8 mouse cellular contexts compared by ENCODE assay signal in genomic region chr8:105495350-105496302, GRCm38 (mm10). TPM values are rescaled to one million over a fixed set of nuclear protein-coding genes. Genes with fewer than 3 reads are reported as not detected.
DNase-seq lines count a peak whose midpoint lies in the region; ATAC-seq and TF ChIP-seq lines count a peak whose summit lies in the region.

No protein-coding gene starts in this region.

- no peak for TF ChIP-seq CTCF in kidney, postnatal 0 days (IDR thresholded peaks at IDR 0.05; ENCODE audit: low read depth)

- peak overlapping the region; percentile 93 for H3K4me2 ChIP-seq in kidney, postnatal 0 days (ENCODE audit: low read length)
- H3K4me2 ChIP-seq in limb, embryonic 13.5 days (replicated peaks), result peak overlapping the region; percentile 82
- peak overlapping the region; percentile 87 for H3K4me2 ChIP-seq in neural tube, embryonic 14.5 days (ENCODE audit: low read depth, low read length)

- peak overlapping the region; percentile 87 for H3K27ac ChIP-seq in kidney, postnatal 0 days
- peak overlapping the region; percentile 90 for H3K27ac ChIP-seq in forebrain, embryonic 10.5 days
- peak overlapping the region; percentile 77; the same call in 1 of the 2 replicates for H3K27ac ChIP-seq in limb, embryonic 13.5 days
- peak overlapping the region; percentile 70; the same call in 1 of the 2 replicates for H3K27ac ChIP-seq in neural tube, embryonic 14.5 days (ENCODE audit: low read depth, low read length)

- ATAC-seq in kidney, postnatal 0 days (replicated peaks; ENCODE audit: low FRiP score, low read depth), result no peak
- ATAC-seq in limb, embryonic 13.5 days (ENCODE audit: low FRiP score, low read depth), result 0 out of 2 replicates have a peak, but pooled peaks have one; percentile 5
- ATAC-seq in neural tube, embryonic 14.5 days (ENCODE audit: low read depth), result peak; percentile 18; the same call in 1 of the 2 replicates
- no peak for ATAC-seq in megakaryocyte progenitor cell, adult 5-6 weeks (replicated peaks; ENCODE audit: poor library complexity)
- no peak for ATAC-seq in erythroid progenitor cell, adult 5-6 weeks (replicated peaks; ENCODE audit: low FRiP score, poor library complexity, severe bottlenecking)

- peak overlapping the region; percentile 72 for H3K4me3 ChIP-seq in kidney, postnatal 0 days (replicated peaks; ENCODE audit: low read depth, low read length)
- peak overlapping the region; percentile 92 for H3K4me3 ChIP-seq in forebrain, embryonic 10.5 days
- H3K4me3 ChIP-seq in limb, embryonic 13.5 days, result peak overlapping the region; percentile 84
- H3K4me3 ChIP-seq in neural tube, embryonic 14.5 days (ENCODE audit: low read depth, low read length), result peak overlapping the region; percentile 84

- H3K36me3 ChIP-seq in kidney, postnatal 0 days (ENCODE audit: insufficient read depth, low read length), result no peaks in the 10 kb centered on the region
- H3K36me3 ChIP-seq in forebrain, embryonic 10.5 days (replicated peaks), result no peaks in the 10 kb centered on the region
- H3K36me3 ChIP-seq in limb, embryonic 13.5 days, result no peaks in the 10 kb centered on the region
- H3K36me3 ChIP-seq in neural tube, embryonic 14.5 days (ENCODE audit: control insufficient read depth, insufficient read depth, low read length), result no peaks in the 10 kb centered on the region

- H3K4me1 ChIP-seq in kidney, postnatal 0 days (replicated peaks; ENCODE audit: insufficient read depth, low read length), result peaks cover 7% of the 10 kb centered on the region; the same call in 1 of the 2 replicates
- peaks cover 31% of the 10 kb centered on the region for H3K4me1 ChIP-seq in forebrain, embryonic 10.5 days
- peaks cover 28% of the 10 kb centered on the region for H3K4me1 ChIP-seq in limb, embryonic 13.5 days
- peaks cover 11% of the 10 kb centered on the region; the same call in 1 of the 2 replicates for H3K4me1 ChIP-seq in neural tube, embryonic 14.5 days (ENCODE audit: control insufficient read depth, insufficient read depth, low read length)

- 21% methylated on average over 17 of the region's 17 CpGs for WGBS in kidney, postnatal 0 days
- 40% methylated on average over 17 of the region's 17 CpGs for WGBS in forebrain, embryonic 10.5 days
- 28% methylated on average over 17 of the region's 17 CpGs for WGBS in limb, embryonic 13.5 days
- 14% methylated on average over 17 of the region's 17 CpGs for WGBS in neural tube, embryonic 14.5 days

- peak; percentile 55 for DNase-seq in kidney, postnatal 0 days (ENCODE audit: low spot score)
- no peak for DNase-seq in kidney, adult 18-20 months
- no peak for DNase-seq in forebrain, embryonic 10.5 days (ENCODE audit: extremely low spot score, low spot score)
- no peak for DNase-seq in embryo, embryonic 10 days (ENCODE audit: low spot score)

- H3K9ac ChIP-seq in kidney, postnatal 0 days (ENCODE audit: low read depth, low read length), result peak overlapping the region; percentile 90
- H3K9ac ChIP-seq in limb, embryonic 13.5 days, result peak overlapping the region; percentile 92
- H3K9ac ChIP-seq in neural tube, embryonic 14.5 days (replicated peaks; ENCODE audit: low read depth, low read length), result peak overlapping the region; percentile 83

- H3K9me3 ChIP-seq in kidney, postnatal 0 days (replicated peaks; ENCODE audit: low read length), result no peaks in the 10 kb centered on the region
- H3K9me3 ChIP-seq in forebrain, embryonic 10.5 days, result no peaks in the 10 kb centered on the region
- no peaks in the 10 kb centered on the region for H3K9me3 ChIP-seq in limb, embryonic 13.5 days
- no peaks in the 10 kb centered on the region for H3K9me3 ChIP-seq in neural tube, embryonic 14.5 days (ENCODE audit: control insufficient read depth, low read length)

- H3K27me3 ChIP-seq in kidney, postnatal 0 days (ENCODE audit: insufficient read depth, low read length), result no peaks in the 10 kb centered on the region
- peaks cover 24% of the 10 kb centered on the region for H3K27me3 ChIP-seq in forebrain, embryonic 10.5 days (ENCODE audit: poor library complexity, severe bottlenecking)
- no peaks in the 10 kb centered on the region for H3K27me3 ChIP-seq in limb, embryonic 13.5 days
- no peaks in the 10 kb centered on the region for H3K27me3 ChIP-seq in neural tube, embryonic 14.5 days (ENCODE audit: control insufficient read depth, insufficient read depth, low read length)

RNA-seq across cellular contexts. Expression of gene Zdhhc1, which starts 1.1 kb away (rescaled TPM):
- polyA plus RNA-seq in kidney, postnatal 0 days (2015; fragmentation: Nextera tagmentation; extraction: Ambion mirVana), result 28.0 and 30.5 TPM in 2 replicates
- 12.9 and 18.5 TPM in 2 replicates for polyA plus RNA-seq in forebrain, embryonic 10.5 days (2016; fragmentation: Nextera tagmentation; extraction: Ambion mirVana)
- polyA plus RNA-seq in limb, embryonic 13.5 days (2015; fragmentation: Nextera tagmentation; extraction: Ambion mirVana), result 42.5 and 45.3 TPM in 2 replicates
- polyA plus RNA-seq in neural tube, embryonic 14.5 days (2014; fragmentation: Nextera tagmentation; extraction: Ambion mirVana), result 27.9 and 32.5 TPM in 2 replicates
- total RNA-seq in megakaryocyte progenitor cell, adult 5-6 weeks (2015), result 4.8 and 5.7 TPM in 2 replicates
- total RNA-seq in megakaryocyte progenitor cell, adult 5-6 weeks (2017), result 2.7 and 5.0 TPM in 2 replicates
- 2.5 TPM in 1 of 2 replicates, not detected in the other for total RNA-seq in erythroid progenitor cell, adult 5-6 weeks (2015; ENCODE audit: low replicate concordance)
- 0.39 TPM in 1 of 2 replicates, not detected in the other for total RNA-seq in erythroid progenitor cell, adult 5-6 weeks (2017; ENCODE audit: low replicate concordance)

RNA-seq across cellular contexts. Expression of gene Hsd11b2, which starts 22.9 kb away (rescaled TPM):
- 42.4 and 44.8 TPM in 2 replicates for polyA plus RNA-seq in kidney, postnatal 0 days (2015; fragmentation: Nextera tagmentation; extraction: Ambion mirVana)
- 12.3 and 15.6 TPM in 2 replicates for polyA plus RNA-seq in forebrain, embryonic 10.5 days (2016; fragmentation: Nextera tagmentation; extraction: Ambion mirVana)
- 5.9 and 7.6 TPM in 2 replicates for polyA plus RNA-seq in limb, embryonic 13.5 days (2015; fragmentation: Nextera tagmentation; extraction: Ambion mirVana)
- polyA plus RNA-seq in neural tube, embryonic 14.5 days (2014; fragmentation: Nextera tagmentation; extraction: Ambion mirVana), result 0.94 and 1.2 TPM in 2 replicates
- 0.10 and 0.12 TPM in 2 replicates for total RNA-seq in megakaryocyte progenitor cell, adult 5-6 weeks (2015)
- not detected in 2 replicates for total RNA-seq in megakaryocyte progenitor cell, adult 5-6 weeks (2017)
- not detected in 2 replicates for total RNA-seq in erythroid progenitor cell, adult 5-6 weeks (2015; ENCODE audit: low replicate concordance)
- not detected in 2 replicates for total RNA-seq in erythroid progenitor cell, adult 5-6 weeks (2017; ENCODE audit: low replicate concordance)

RNA-seq across cellular contexts. Expression of gene Tppp3, which starts 24.3 kb away (rescaled TPM):
- 15.6 and 19.4 TPM in 2 replicates for polyA plus RNA-seq in kidney, postnatal 0 days (2015; fragmentation: Nextera tagmentation; extraction: Ambion mirVana)
- 23.3 and 23.9 TPM in 2 replicates for polyA plus RNA-seq in forebrain, embryonic 10.5 days (2016; fragmentation: Nextera tagmentation; extraction: Ambion mirVana)
- polyA plus RNA-seq in limb, embryonic 13.5 days (2015; fragmentation: Nextera tagmentation; extraction: Ambion mirVana), result 65.4 and 71.1 TPM in 2 replicates
- polyA plus RNA-seq in neural tube, embryonic 14.5 days (2014; fragmentation: Nextera tagmentation; extraction: Ambion mirVana), result 189 and 259 TPM in 2 replicates
- total RNA-seq in megakaryocyte progenitor cell, adult 5-6 weeks (2015), result 0.27 TPM in 1 of 2 replicates, not detected in the other
- total RNA-seq in megakaryocyte progenitor cell, adult 5-6 weeks (2017), result 0.57 and 2.4 TPM in 2 replicates
- 2.5 TPM in 1 of 2 replicates, not detected in the other for total RNA-seq in erythroid progenitor cell, adult 5-6 weeks (2015; ENCODE audit: low replicate concordance)
- total RNA-seq in erythroid progenitor cell, adult 5-6 weeks (2017; ENCODE audit: low replicate concordance), result 2.2 TPM in 1 of 2 replicates, not detected in the other

Comparison
In these comparisons a context has a peak if more than half of its experiments do, and no peak if none do; other contexts are left out.
1. ATAC-seq: peak in limb, embryonic 13.5 days (single experiment) and neural tube, embryonic 14.5 days (single experiment); none in kidney, postnatal 0 days (single experiment), megakaryocyte progenitor cell, adult 5-6 weeks (single experiment) and erythroid progenitor cell, adult 5-6 weeks (single experiment).
2. Peak in every context shown above with its lines, with median percentiles within 50 percentile points of each other: H3K27ac ChIP-seq, H3K4me2 ChIP-seq, H3K4me3 ChIP-seq and H3K9ac ChIP-seq.